Mouse (Mus musculus) C2C12 (cell line): Measurements from ENCODE around the gene Dbr1.

Experiments
- CEBPB ChIP-seq: IDR thresholded peaks from one replicate; pipeline ENCODE4 v1.6.1; 2011; ENCODE audit warnings: low read depth, mild to moderate bottlenecking, control low read depth, moderate library complexity
- CTCF ChIP-seq: IDR thresholded peaks from one replicate; pipeline ENCODE4 v1.5.1; 2011; ENCODE audit not compliant: control insufficient read depth, insufficient read depth, insufficient read length
- MAX ChIP-seq: IDR thresholded peaks from one replicate; pipeline ENCODE4 v1.6.1; 2011; ENCODE audit warnings: mild to moderate bottlenecking, control low read depth
- USF1 ChIP-seq: IDR thresholded peaks from one replicate; pipeline ENCODE4 v1.6.1; 2011; ENCODE audit warnings: low read depth, mild to moderate bottlenecking, control low read depth, moderate library complexity

DNA sequence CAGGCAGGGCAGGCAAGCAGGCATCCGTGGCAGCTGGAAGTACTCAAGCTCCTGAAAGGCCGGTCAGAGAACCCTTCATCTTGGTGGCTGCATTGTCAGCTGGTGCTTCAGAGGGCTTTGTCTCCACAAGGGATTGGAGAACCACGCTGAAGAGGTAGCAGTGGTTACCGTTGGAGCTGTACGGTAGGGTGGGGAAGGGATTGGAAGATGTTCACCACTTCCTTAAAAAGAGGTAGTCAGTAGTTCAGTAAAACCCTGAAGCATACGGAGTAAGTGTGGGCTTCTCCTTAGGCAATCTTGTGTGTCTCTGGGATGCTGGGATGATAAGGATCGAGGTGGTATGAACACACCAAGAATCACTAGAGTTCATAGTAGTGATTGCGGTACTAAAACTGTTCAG, 15.5 kb downstream of the Dbr1 start:
- no peak for TF ChIP-seq CTCF
- no peak for TF ChIP-seq MAX
- no peak for TF ChIP-seq USF1
- TF ChIP-seq CEBPB: no peak
